Mouse (Mus musculus) fibroblast of lung, adult 2 months (primary cell): ENCODE measurements around the gene Ush2a.
A peak's percentile ranks its signal among the peaks of the same experiment; 100 is the strongest.

Source experiments
- DNase-seq: peaks from one replicate; pipeline ENCODE4 v3.0.0-alpha.2; 2011; ENCODE audit warnings: low read depth

The Ush2a gene

DNA sequence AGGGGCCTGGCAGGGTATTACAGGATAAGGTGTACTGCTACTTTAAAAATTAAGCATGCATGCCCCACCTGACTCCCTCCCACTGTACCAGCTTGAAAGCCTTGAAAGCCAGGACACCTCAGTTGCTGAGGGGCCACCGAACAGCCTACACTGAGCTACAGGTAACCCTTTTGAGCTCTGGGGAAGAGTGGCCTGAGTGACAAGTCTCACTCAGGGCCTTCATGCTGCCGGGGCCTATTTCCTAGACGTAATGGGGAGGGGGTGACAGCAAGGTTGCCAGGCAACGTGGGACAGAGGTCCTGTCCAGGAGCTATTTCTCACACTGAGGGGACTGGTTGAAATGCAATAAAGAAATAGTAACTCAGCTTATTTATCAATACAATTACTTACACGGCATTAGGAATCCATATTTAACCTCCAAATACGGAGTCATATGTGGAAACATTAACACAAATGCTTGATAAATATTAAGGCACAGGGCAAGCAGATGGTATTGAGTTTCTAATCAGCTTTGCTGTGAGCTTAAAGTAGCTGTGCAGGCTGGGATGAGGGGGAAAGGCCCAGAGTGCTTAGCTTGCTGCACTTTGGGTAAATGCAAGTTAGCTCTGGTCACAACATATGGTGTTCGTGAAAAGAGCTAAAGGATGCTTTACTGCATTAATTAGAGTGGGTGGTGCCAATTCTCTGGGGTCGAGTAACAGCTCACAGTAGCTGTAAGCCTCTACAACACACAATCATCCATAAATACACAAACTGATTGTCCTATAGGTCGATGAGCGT, at the start of gene Ush2a:
TSS of gene Ush2a (plus strand) at position 121 of the 780 bp plus-strand sequence.
- no peak for DNase-seq

DNA sequence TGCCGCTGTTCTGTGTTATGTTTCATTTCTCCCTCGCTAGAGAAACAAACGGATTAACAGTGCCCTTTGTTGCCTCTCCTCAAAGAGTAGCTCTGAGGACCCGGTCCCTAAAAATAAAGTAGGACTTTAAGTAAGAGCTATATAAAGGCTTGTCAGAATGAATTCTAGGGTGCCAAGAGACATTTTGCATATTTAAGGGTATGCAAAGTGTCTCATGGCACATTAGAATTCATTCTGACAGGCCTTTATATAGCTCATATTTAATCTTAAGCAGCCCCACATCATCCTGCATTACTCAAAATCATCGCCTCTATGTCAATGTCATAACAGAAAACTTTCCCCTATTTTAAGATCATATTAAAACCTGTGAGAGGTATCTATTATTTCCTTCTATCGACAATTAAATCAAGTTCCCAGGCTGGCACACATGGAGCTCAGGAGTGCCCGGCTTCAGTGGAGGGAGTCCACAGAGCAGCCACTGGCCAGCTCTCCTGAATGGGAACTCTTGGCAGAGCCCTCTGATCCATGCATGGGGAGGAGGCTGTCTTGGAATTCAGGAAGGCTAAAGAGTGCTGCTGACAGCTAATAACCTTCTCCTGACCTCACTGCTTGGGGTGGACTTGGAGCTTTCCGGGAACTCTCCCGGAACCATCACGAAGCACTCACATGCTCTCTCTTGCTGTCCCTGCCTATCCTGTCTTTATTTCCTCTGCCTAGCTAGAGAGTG, 46.8 kb upstream of the Ush2a start:
- no peak for DNase-seq

DNA sequence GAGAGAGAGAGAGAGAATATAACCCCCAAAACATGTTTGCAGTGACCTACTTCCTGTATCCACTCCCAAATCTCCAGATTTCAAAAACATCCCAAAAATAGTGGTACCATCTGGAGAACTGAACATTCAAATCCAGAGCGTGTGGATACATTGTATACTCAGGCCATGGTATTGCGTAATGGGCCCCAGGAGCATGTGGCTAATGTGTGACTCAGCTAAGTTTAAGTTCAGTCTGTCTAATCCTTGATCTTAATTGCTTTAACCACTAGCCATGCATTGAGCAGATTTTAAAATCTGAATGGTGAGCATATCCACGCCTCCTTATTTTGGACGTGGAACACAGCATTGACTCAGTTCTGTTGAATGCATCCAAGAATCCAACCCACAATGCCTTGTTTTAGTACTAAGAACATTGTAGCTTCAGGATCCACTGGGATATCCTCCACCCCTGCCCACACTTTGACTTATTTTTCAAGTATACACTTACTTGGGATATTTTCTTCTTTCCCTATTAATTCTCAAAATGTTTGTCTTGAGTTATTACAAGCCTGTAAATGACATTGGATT, 40.5 kb upstream of the Ush2a start:
- peak; percentile 31 for DNase-seq

DNA sequence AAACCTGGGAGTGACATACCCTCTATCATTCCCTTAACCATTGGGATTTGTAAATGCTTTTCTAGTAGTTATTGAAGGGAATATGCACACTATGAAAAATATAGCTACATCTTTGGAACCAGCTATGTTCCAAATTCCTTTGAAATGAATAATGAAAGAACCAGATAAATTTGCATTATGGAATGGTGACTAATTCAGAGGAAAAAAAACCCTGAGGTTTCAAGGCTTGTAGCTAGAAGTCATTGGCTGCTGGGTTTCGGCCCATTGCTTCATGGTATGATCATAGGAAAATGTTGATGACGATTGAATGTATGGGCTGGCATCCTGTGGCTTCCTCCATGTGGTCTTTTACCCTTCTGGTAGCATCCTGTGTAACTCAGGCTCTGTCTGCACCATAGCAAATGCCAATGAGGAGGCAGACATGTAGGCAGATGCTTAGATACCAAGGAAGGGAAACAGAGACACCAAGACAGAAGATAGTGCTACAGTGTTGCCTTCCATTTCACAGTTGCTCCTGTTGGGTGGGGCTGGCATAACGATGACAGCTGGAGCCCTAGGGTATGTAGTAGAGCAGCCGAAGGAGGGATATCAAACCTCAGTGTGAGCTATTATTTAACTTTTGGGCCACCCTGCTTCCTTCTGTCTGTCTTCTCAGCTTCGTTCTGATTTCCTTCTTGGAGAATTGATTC, 28.6 kb upstream of the Ush2a start:
- no peak for DNase-seq

DNA sequence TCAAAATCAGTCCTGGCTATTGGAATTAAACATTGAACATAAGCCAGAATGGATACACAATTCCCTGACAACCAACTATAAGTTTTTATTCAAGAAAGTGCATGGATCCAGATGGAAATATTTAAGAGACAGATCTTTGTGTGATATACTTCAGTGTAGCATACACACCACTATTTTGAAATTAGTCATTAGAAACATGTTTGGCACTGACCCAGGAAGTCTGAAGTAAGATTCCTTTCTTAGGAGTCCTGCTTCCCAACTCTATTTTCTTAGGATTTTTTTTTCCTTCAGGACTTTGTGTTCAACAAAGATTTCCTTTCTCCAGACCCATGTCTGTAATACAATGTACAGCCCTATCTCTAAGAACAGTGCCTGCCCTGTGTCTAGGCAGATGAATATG, 23.2 kb upstream of the Ush2a start:
- DNase-seq: no peak

DNA sequence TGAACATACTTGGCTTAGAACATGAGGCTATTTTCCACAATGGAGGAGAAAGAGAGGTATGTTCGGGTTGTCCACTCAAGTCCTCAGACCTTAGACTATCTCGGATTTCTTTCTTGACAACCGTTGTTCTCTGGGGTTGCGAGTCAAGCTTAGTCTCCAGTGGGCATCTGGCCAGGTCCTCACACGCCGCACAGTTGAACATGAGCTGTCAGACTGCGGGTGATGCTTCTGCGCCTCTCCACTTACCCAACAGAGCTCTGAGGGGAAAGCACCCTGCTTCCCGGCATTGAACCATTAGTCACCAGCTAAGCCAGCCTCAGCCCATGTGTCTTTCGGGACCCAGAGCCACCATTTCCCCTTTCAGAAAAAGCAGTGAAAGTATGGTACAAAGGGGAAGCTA, 20.1 kb upstream of the Ush2a start:
- no peak for DNase-seq

DNA sequence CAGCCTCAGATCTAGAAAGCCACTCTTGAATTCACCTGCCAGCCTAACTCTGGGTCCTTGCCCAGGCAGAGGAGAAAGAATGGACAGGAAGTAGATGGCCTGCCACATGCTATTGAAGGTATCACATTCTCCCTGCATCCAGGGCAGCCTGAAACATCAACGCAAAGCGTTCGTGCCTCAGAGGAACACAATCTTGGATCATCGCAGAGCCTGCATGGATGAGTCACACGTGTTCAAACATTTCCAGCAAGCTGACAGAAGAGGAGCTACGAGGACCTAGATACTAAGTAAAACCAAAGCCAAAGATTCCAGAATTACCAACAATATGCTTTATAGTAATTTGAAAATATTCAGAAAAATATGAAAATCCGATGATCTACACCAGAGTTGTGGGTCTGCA, 4.3 kb upstream of the Ush2a start:
- DNase-seq: no peak

DNA sequence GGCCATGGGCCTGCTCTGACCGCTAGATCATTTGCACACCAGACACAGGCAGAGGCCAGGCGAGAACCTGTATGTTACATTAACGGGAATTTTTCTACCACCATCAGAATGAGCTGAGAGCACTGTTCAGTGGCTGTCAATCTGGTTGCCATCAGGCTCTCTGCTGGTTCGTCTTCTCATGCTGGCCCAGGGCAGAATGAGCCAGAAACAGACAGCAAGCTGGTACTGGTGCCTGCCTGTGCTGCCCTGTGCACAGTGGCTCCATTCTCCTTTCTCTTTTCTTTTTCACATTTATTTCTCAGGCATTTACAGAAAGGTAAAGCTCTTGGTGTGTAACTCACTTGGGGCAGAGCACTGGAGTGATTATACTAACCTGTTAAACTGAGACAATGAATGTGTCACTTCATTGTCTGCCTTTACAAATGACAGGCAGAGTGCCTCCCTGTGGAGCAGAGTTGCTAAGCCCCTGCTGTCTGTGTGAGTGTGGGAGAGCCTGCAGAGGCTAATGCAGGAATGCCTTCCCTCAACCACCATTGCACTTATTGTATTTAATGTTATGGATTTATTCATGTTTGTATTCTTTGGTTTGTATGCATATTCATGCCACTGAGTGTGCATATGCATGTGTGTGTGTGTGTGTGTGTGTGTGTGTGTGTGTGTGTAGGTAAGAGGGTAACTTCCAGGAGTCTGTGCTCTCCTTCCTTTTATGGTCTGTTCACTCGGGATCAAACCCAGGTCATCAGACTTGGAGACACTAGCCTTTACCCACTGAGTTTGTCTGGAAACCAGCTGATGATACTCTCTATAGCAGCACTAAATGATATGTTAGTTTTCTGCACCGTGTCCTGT, 1.3 kb upstream of the Ush2a start:
- no peak for DNase-seq

DNA sequence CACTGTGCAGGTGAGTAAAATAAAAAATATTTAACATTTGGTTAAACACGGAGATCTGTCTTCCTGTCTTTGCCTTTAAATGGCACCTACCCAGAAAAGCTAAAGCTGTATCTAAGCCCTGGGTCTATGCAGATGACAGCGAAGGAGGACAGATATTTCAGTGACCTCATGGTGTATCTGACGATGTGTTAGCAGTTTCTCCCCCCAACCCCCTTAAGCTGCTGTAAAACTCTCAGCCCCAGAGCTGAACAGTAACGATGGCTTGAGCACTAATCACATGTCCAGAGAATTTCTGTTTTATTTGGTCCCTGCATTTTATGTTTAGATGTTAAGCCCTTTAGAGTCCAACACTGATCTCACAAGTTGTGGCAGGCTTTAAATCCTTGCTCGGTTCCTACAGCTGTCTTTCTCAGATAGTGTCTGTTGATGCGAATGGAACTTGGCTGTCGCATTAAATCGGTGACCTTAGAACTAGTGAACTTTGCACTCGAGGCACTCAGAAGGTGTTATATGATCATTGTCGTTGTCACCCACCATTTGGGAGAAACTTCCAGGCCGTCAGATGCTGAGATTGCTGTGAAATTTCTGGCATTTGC, 5.4 kb downstream of the Ush2a start:
- no peak for DNase-seq

DNA sequence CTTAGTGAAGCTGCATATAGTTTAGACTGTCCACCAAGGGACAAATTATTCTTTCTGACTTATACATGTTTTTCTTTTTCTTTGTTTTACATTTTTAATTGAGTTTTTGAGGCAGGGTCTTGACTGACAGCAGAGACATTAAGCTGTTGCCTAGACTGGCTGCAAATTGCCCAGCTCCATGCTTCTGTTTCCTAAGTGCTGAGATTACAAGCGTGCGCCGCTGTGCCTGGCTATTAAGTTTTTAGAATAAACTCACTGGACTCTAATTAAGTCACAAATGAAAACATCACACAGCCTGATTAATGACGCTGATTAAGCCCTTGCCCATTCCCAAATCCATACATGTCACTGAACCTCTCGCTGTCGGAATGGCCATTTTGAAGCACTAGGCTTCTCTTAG, 7.2 kb downstream of the Ush2a start:
- DNase-seq: no peak

DNA sequence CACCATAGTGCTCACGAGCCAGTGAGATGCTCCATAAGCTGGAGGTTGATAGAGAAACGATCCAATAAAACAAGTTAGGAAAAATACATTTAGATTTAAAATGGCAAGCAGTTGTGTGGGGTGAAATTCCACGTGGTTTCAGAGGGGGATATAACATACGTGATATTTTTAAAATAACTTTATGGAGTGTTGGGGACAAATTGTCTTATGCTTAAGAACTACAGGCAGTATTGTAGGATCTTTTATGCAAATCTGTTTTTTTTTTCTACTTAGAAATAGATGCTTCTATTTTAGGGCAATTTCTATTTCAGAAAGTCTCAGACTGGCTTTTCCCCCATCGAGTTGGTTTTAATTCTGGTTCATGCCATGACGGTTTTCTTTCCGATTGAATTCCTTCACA, 51.5 kb downstream of the Ush2a start:
- DNase-seq: no peak

DNA sequence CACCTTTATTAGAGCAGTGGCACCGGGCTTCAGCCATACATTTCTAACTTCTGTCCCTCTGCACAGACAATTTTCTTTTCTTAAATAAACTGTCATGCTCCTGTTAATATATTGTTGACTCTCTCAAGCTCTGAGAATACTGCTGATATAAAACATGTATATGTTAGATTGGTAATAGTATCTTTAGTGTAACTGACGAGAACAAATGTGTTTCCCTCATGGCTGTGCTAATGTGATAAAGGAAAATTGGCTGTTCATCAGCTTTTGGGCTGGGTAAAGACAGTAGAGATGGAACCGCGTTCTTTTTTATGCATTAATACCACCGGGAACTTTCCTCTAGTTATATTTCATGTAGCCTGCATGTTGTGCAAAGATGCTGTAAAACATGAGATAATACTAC, 54.8 kb downstream of the Ush2a start:
- no peak for DNase-seq

DNA sequence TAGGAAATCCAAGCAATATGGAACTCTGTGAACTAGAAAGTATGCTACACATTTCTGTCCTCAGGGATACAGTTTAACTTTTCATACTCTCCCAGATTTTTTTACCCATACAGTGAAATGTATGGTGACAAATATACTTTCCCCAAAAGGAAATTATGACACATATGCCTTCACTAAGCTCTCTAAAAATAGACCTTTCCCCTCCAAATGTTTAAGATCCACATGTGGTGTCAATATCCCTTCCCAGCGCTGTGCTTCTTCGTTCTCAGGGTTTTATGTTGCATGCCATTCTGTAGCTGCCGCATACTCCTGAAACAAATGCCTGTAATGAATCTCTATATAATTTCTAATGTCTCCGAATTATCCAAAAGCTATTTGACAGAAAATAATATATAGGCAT, 58.4 kb downstream of the Ush2a start:
- DNase-seq: no peak

DNA sequence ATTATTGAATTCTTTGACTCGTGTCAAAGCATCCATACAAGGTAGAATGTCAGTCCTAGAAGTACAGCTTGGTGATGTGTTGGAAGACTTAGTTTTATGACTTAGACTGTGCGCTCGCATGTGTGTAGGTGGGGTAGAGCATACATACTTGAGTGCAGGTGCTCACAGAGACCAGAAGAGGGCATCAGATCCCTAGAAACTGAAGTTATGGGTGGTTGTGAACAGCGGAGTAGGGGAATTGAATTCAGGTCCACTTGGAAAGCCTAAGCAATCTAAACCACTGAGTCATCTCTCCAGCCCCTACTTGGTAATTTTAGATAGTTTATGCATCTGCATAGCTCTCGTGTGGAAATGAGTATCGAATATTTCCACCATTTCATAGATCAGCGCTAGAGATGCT, 59.7 kb downstream of the Ush2a start:
- DNase-seq: no peak

DNA sequence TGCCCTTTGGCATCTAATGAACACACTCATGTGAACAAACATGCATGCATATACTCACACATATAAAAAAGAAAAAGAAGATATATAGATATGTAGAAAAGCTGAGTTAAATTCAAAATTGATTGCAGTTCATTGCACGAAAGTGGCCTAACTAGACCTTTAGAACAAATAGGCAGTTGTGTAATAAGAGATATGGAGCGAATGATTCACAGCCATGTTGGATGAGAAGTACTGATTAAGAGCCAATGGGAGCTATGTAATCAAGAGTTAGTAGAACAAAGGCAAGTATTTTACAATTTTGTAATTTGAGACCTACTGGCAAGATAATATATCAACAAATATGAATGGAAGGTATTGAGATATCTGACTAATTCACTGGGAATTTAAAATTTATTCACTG, 68.6 kb downstream of the Ush2a start:
- no peak for DNase-seq

DNA sequence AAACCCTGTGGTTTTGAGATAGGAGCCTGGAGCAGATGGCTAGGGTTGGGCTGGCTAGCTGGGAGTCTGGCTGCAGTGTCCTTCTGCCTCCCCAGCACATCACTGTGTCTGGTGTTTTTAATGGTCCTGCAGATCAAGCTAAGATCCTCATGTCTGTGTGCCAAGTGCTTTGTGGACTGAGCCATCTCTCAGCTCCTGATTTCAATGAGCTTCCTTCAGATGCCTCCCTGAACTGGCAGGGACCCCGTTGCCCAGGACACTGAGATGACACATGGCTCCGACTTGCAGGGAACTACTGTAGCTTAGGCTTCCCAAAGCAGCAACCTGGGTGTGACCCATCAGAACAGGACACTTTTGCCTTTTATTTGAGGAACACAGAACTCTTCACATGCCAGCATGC, 72.1 kb downstream of the Ush2a start:
- DNase-seq: no peak

DNA sequence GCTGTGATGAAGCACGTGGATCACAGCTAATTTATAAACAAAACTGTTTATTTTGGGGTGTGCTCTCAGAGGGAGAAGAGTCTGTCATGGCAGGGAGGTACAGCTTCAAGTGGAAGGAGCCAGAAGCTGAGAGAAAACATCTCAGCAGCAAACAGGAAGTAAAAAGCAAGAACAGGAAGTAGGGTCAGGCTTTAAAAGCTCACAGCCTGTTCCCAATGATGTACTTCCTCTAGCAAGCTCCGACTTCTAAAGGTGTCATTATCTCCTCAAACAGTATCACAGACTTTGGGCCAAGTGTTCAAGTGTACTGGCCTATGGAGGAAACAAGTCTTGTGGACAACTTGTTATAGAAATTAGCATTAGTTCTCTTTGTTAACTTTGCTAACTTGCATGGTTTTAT, 85.9 kb downstream of the Ush2a start:
- no peak for DNase-seq

DNA sequence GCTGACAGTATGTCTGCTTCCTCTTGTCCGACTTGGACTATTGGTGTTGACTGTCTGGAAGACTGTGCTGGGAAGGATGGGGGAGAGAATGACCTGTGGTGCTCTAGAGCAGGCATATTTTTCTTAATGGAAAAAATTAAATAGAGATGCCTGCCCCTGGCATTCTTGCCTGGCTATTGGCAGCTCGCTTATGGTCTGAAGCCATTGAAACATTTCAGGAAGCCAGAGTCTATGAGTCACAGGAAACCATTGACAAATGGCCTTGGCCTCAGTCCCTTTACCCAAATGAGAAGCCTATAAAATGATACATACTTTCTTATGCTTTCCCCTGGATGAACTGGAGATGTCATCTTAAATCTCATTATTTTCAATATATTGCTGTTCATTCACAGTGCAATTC, 92.9 kb downstream of the Ush2a start:
- DNase-seq: peak; percentile 64

DNA sequence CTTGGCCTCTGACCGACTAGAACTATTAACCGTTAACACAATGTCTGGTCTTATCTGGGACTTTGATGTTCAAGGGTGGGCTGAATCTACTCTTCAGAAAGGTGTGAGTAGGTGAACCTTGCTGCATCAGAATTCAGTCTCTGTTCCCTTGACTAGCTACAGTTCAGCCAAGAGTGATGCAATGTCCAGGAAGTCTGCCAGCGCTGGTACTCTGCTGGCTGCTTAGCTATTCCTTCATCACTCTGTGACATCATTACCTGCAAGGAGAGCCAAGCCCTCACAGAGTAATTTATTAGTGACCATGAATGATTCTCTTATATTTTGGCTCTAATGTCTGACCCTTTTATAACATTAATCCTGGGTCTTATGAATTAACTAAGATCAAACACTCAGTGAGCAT, 101.7 kb downstream of the Ush2a start:
- DNase-seq: peak; percentile 58

DNA sequence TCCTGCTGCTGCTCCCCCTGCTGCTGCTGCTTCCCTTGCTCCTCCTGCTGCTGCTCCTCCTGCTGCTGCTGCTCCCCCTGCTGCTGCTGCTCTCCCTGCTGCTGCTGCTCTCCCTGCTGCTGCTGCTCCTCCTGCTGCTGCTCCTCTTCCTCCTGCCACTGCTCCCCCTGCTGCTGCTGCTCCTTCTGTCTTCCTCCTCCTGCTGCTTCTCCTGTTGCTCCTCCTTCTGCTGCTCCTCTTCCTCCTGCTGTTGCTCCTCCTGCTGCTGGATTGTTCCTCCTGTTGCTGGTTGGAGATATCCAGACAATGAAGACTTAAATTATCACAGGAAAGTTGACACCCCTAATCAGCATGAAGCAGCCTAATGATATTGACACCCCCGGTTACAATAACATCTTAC, 123.4 kb downstream of the Ush2a start:
- DNase-seq: no peak

DNA sequence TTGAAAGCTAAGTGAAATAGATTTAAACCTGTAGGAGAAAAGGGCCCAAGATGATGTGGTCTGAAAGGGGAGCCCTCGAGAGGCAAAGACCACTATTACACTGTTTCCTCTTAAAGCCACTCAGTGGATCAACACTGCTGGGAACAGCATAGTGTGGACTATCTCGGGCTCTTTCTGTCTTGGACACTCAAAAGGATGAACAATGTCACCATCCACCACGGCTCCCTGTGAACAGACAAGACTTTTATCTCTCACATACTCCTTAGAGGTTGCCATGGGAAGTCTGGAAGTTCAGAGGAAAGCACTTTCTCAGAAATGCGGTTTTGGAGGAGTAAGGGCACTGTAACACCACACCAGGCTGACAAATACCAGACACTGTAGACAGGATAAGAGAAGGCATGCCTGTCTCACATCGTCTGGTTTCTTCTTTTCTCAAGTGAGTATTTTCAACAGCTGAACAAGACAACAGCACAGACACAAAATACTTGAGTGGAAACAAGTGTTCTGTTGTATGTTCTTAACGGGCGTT, 124.0 kb downstream of the Ush2a start:
- DNase-seq: no peak
